Mouse (Mus musculus) neural tube, embryonic 12.5 days (tissue): Measurements from ENCODE around the gene Pde4a. TPM values are rescaled to one million over a fixed set of nuclear protein-coding genes. Genes with fewer than 3 reads are reported as not detected.
A peak's percentile ranks its signal among the peaks of the same experiment; 100 is the strongest.

Source experiments
- ATAC-seq: fragments of 200-750 bp; cut with Nextera tagmentation; 2 replicates; pipeline ENCODE4 v1.8.0; 2017; ENCODE audit warnings: low read depth, mild to moderate bottlenecking, moderate TSS enrichment, moderate library complexity; ENCODE audit not compliant: low FRiP score
- H3K27ac ChIP-seq: fragments of 300-500 bp; sonication (generic); 2 replicates; pipeline ENCODE4 v1.5.1; 2016
- H3K27me3 ChIP-seq: fragments of 300-500 bp; sonication (generic); replicated peaks from 2 replicates; pipeline ENCODE4 v1.6.1; 2016; ENCODE audit warnings: mild to moderate bottlenecking
- H3K36me3 ChIP-seq: fragments of 300-500 bp; sonication (generic); 2 replicates; pipeline ENCODE4 v1.6.1; 2016; ENCODE audit warnings: mild to moderate bottlenecking
- H3K4me1 ChIP-seq: fragments of 300-500 bp; sonication (generic); 2 replicates; pipeline ENCODE4 v1.6.1; 2016
- H3K4me2 ChIP-seq: fragments of 300-500 bp; sonication (generic); replicated peaks from 2 replicates; pipeline ENCODE4 v1.6.1; 2016; ENCODE audit warnings: mild to moderate bottlenecking
- H3K4me3 ChIP-seq: fragments of 300-500 bp; sonication (generic); 2 replicates; pipeline ENCODE4 v1.5.1; 2016
- H3K9ac ChIP-seq: fragments of 300-500 bp; sonication (generic); 2 replicates; pipeline ENCODE4 v1.6.1; 2016; ENCODE audit warnings: mild to moderate bottlenecking
- H3K9me3 ChIP-seq: fragments of 300-500 bp; sonication (generic); 2 replicates; pipeline ENCODE4 v1.6.1; 2016; ENCODE audit warnings: mild to moderate bottlenecking
- WGBS: fragments of 180-500 bp; shearing (Covaris S2); methylation state at CpG from one replicate; pipeline ENCODE4 v1.1.7; 2016; 5-methylcytosine and 5-hydroxymethylcytosine counted together
- polyA plus RNA-seq: library from polyadenylated mRNA; unstranded; fragments of >200 nt; fragmentation: Nextera tagmentation; extraction: Ambion mirVana; gene quantifications from 2 replicates; pipeline ENCODE4 v1.2.1, GENCODE M21; 2016

Pde4a gene
- polyA plus RNA-seq, 1 experiment from 2014 or later = 14.7 TPM

DNA sequence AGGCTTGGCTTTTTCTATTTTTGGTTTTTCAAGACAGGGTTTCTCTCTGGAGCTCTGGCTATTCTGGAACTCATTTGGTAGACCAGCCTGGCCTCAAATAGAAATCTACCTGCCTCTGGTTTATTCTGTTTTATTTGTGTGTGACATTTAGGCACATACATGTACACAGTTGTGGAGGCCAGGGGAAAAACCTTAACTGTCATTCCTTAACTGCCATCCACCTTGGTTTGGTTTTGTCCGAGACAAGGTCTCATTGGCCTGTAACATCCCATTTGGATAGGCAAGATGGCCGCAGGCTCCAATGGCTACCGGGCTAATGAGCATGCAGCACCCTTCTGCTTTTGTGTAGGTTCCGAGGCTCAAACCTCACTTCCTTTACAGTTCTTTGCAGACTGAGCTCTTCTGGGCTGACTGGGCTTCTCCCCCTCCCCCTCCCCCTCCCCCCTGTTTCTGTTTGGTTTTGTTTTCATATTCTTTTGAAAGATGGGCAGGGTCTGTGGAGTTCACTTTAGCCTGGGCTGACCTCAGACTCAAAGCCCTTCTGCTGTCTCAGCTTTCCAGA, 30.1 kb upstream of the Pde4a start:
- Histone ChIP-seq H3K9me3 (no peaks in the 10 kb centered on the region), H3K36me3 (peaks cover 34% of the 10 kb centered on the region)
- WGBS = 80% methylated on average over 4 of the region's 4 CpGs

GRCm38 (mm10) chr9:21135941-21136381, 29.6 kb upstream of the Pde4a start:
- Histone ChIP-seq H3K36me3 (peaks cover 39% of the 10 kb centered on the region), H3K9me3 (no peaks in the 10 kb centered on the region), H3K27me3 (no peaks in the 10 kb centered on the region), H3K4me2 (no peak overlapping the region), H3K9ac (no peak overlapping the region), H3K4me3 (no peak overlapping the region), H3K27ac (no peak overlapping the region), H3K4me1 (no peaks in the 10 kb centered on the region)
- 71% methylated on average over 1 of the region's 1 CpGs for WGBS
- ATAC-seq = no peak

More for the DNA sequence above, 30.1 kb upstream of the Pde4a start:
- no peak overlapping the region for H3K27ac ChIP-seq
- H3K9ac ChIP-seq = no peak overlapping the region
- H3K4me2 ChIP-seq = no peak overlapping the region
- no peaks in the 10 kb centered on the region for H3K27me3 ChIP-seq
- peaks cover 3% of the 10 kb centered on the region; the same call in 1 of the 2 replicates for H3K4me1 ChIP-seq
- ATAC-seq = no peak
- H3K4me3 ChIP-seq = no peak overlapping the region

GRCm38 (mm10) chr9:21136401-21136800, 29.1 kb upstream of the Pde4a start:
- Histone ChIP-seq H3K9ac (no peak overlapping the region), H3K4me3 (no peak overlapping the region), H3K9me3 (no peaks in the 10 kb centered on the region), H3K27ac (no peak overlapping the region), H3K36me3 (peaks cover 44% of the 10 kb centered on the region), H3K4me1 (no peaks in the 10 kb centered on the region), H3K4me2 (no peak overlapping the region), H3K27me3 (no peaks in the 10 kb centered on the region)
- no peak for ATAC-seq
- WGBS = 93% methylated on average over 6 of the region's 6 CpGs

DNA sequence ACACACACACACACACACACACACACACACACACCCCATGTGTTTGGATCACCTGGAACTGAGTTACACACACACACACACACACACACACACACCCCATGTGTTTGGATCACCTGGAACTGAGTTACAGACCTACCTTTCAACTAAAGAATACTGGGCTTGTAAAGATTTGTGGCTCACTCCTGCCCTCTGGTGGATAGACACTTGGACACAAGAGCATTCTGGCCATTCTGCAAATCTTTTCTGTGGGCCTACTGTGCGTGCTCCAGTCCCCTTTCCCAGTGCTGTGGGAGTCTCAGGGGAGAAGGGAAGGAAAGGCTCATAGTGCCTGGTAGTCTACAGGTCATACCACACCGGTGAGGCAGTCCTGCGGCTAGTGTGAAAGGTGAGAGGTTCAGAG, 28.3 kb upstream of the Pde4a start:
- no peaks in the 10 kb centered on the region for H3K9me3 ChIP-seq
- no peak for ATAC-seq

GRCm38 (mm10) chr9:21138386-21138785, 27.1 kb upstream of the Pde4a start:
- no peak for ATAC-seq
- 87% methylated on average over 4 of the region's 4 CpGs for WGBS
- H3K36me3 ChIP-seq = peaks cover 64% of the 10 kb centered on the region
- H3K9me3 ChIP-seq = no peaks in the 10 kb centered on the region
- H3K9ac ChIP-seq = no peak overlapping the region
- H3K27ac ChIP-seq = no peak overlapping the region
- no peaks in the 10 kb centered on the region for H3K4me1 ChIP-seq
- no peak overlapping the region for H3K4me3 ChIP-seq
- no peaks in the 10 kb centered on the region for H3K27me3 ChIP-seq
- no peak overlapping the region for H3K4me2 ChIP-seq

More for the DNA sequence above, 28.3 kb upstream of the Pde4a start:
- Histone ChIP-seq H3K4me3 (no peak overlapping the region), H3K36me3 (peaks cover 52% of the 10 kb centered on the region), H3K27ac (no peak overlapping the region), H3K4me2 (no peak overlapping the region), H3K9ac (no peak overlapping the region), H3K4me1 (no peaks in the 10 kb centered on the region), H3K27me3 (no peaks in the 10 kb centered on the region)
- 45% methylated on average over 3 of the region's 3 CpGs for WGBS

DNA sequence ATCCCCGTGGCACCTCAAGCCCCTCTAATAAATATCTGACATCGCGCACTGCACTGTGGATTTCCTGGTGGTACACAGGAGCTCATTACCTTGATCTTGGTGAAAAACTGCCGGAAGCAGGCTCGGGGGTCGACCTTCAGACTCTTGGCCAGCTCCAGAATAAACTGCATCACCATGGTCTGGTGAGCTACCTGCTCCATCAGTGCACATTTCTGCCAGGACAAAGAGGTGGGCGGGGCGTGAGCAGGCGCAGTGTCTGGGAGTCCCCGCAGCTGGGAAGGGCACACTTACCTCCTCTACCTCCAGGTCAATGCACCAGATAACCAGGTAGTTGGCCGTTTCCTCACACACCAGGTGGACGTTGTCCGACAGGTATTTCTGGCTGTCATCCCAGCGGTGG, 23.6 kb upstream of the Pde4a start:
- Histone ChIP-seq H3K9ac (no peak overlapping the region), H3K4me3 (no peak overlapping the region), H3K9me3 (no peaks in the 10 kb centered on the region), H3K36me3 (peaks cover 90% of the 10 kb centered on the region), H3K27me3 (no peaks in the 10 kb centered on the region), H3K27ac (no peak overlapping the region), H3K4me2 (no peak overlapping the region), H3K4me1 (peaks cover 4% of the 10 kb centered on the region)
- WGBS = 94% methylated on average over 14 of the region's 14 CpGs
- no peak for ATAC-seq

DNA sequence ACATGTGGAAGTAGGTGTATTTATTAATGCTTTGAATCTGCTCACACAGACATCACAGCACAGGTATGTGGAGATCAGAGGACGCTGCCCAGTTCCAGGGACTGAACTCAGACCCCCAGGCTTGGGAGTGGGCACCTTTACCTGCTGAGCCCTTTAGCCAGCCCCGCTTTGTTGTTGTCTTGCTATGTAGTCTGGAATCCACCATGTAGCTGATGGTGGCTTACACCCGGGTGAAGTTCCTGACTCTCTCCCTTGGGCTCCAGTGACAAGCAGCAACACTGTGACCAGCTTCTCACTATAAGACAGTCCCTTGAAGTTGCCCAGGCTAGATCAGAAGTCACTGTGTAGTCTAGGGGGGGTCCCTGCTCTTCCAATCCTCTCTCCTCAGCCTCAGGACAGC, 21.2 kb upstream of the Pde4a start:
- Histone ChIP-seq H3K36me3 (peaks cover 70% of the 10 kb centered on the region), H3K4me1 (peaks cover 28% of the 10 kb centered on the region), H3K9ac (no peak overlapping the region), H3K27me3 (no peaks in the 10 kb centered on the region), H3K4me2 (no peak overlapping the region), H3K4me3 (no peak overlapping the region), H3K27ac (no peak overlapping the region), H3K9me3 (no peaks in the 10 kb centered on the region)
- ATAC-seq = no peak
- 99% methylated on average over 3 of the region's 3 CpGs for WGBS

DNA sequence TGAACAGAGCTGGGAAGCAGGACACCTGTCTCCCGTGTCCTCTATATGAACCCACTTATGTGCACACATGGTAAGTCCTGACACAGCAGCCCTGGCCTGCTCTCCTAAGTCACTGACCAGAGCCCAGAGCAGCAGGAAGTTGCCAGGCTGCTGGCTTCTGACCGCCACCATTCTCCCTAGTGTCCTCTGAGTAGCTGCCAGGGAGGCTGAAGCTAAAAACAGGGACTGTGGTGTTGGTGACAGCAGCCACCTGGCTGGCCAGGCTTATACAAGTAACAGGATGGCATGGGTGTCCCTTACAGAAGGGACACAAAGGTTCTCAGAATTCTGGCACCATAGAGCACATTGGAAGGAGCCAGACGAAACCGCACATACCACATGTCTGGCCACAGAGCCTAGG, 20.1 kb upstream of the Pde4a start:
- no peak for ATAC-seq
- no peaks in the 10 kb centered on the region for H3K27me3 ChIP-seq
- H3K27ac ChIP-seq = no peak overlapping the region
- H3K4me2 ChIP-seq = no peak overlapping the region
- peaks cover 31% of the 10 kb centered on the region for H3K4me1 ChIP-seq
- 95% methylated on average over 4 of the region's 4 CpGs for WGBS
- H3K9me3 ChIP-seq = no peaks in the 10 kb centered on the region
- H3K4me3 ChIP-seq = no peak overlapping the region
- H3K36me3 ChIP-seq = peaks cover 59% of the 10 kb centered on the region
- no peak overlapping the region for H3K9ac ChIP-seq

- whole genome bisulfite sequencing = 52% methylated on average over 10 of the region's 10 CpGs
- no peak for ATAC-seq
- Histone ChIP-seq H3K36me3 (peaks cover 46% of the 10 kb centered on the region), H3K9me3 (no peaks in the 10 kb centered on the region), H3K4me3 (peak overlapping the region; percentile 13; the same call in 1 of the 2 replicates), H3K4me2 (peak overlapping the region; percentile 43), H3K9ac (peak overlapping the region; percentile 40), H3K27me3 (no peaks in the 10 kb centered on the region), H3K27ac (no peak overlapping the region), H3K4me1 (peaks cover 31% of the 10 kb centered on the region)
Observed at GRCm38 (mm10) chr9:21146722-21147121, 18.8 kb upstream of the Pde4a start.

GRCm38 (mm10) chr9:21148427-21148826, 17.1 kb upstream of the Pde4a start:
- Histone ChIP-seq H3K27me3 (no peaks in the 10 kb centered on the region), H3K9ac (peak overlapping the region; percentile 79), H3K36me3 (peaks cover 29% of the 10 kb centered on the region), H3K27ac (no peak overlapping the region), H3K4me1 (peaks cover 31% of the 10 kb centered on the region), H3K4me2 (peak overlapping the region; percentile 91), H3K4me3 (peak overlapping the region; percentile 83; the same call in 1 of the 2 replicates), H3K9me3 (no peaks in the 10 kb centered on the region)
- no peak for ATAC-seq

- H3K27me3 ChIP-seq = no peaks in the 10 kb centered on the region
- H3K4me2 ChIP-seq = peak overlapping the region; percentile 91
- peaks cover 22% of the 10 kb centered on the region for H3K36me3 ChIP-seq
- peaks cover 31% of the 10 kb centered on the region for H3K4me1 ChIP-seq
- peak overlapping the region; percentile 83 for H3K4me3 ChIP-seq
- whole genome bisulfite sequencing = 14% methylated on average over 8 of the region's 8 CpGs
- no peaks in the 10 kb centered on the region for H3K9me3 ChIP-seq
- H3K9ac ChIP-seq = peak overlapping the region; percentile 79
- ATAC-seq = no peak
- H3K27ac ChIP-seq = no peak overlapping the region
Observed at GRCm38 (mm10) chr9:21149077-21149653, 16.3 kb upstream of the Pde4a start.

DNA sequence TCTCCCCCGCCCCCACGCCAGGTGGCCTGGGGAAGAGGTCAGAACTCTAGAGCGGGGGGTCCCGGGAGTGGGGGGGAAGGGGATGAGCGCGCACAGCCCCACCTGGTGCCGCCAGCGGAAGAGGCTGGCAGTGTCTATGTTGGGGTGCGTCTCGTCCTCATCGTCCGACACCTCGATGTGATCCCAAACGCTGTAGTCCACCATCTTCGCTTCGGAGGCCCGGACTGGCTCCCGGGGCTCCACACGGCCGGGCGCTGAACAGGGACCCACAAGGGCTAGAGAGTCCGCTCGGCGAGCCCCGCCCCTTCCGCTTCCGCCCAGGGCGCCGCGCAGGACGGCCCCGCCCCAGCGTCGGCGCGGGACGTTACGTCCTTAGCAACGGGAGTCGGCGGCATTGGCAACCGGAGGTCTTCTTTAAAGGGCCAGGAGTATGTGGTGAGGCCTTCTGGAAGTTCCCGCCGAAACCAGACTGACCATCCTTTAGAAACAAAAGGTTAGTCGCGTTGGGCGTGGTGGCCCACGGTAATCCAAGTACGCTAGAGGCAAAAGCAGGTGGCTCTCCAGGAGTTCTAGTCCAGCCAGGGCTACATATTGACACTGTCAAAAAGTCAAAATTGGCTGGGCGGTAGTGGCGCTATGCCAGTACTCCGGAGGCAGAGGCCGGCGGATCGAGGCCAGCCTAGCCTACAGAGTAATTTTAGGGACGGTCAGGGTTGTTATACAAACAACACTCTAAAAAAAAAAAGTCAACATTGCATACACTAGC, 15.7 kb upstream of the Pde4a start, which contains the start of gene Cdc37:
TSS of gene Cdc37 (minus strand) at position 329 of the 766 bp plus-strand sequence.
- ATAC-seq = peak; percentile 96
- Histone ChIP-seq H3K9ac (peak within 1 kb of the TSS; percentile 79), H3K36me3 (peaks cover 15% of the 10 kb centered on the region), H3K27ac (no peak within 1 kb of the TSS), H3K4me3 (peak within 1 kb of the TSS; percentile 83), H3K4me2 (peak within 1 kb of the TSS; percentile 91), H3K27me3 (no peaks in the 10 kb centered on the region), H3K4me1 (peaks cover 31% of the 10 kb centered on the region), H3K9me3 (no peaks in the 10 kb centered on the region)
- 4% methylated on average over 56 of the region's 56 CpGs for WGBS
